Mouse (Mus musculus) intestine, postnatal 0 days (tissue): Measurements from ENCODE around the gene Flrt2. TPM values are rescaled to one million over a fixed set of nuclear protein-coding genes. Genes with fewer than 3 reads are reported as not detected.

ENCODE experiments used
- ATAC-seq: fragments of 200-750 bp; cut with Nextera tagmentation; 2 replicates; pipeline ENCODE4 v1.8.0; 2017; ENCODE audit warnings: mild to moderate bottlenecking, moderate TSS enrichment, moderate library complexity
- H3K27ac ChIP-seq: fragments of 300-500 bp; sonication (generic); 2 replicates; pipeline ENCODE4 v1.5.1; 2014; ENCODE audit warnings: mild to moderate bottlenecking, low read depth, low read length, moderate library complexity
- H3K27me3 ChIP-seq: fragments of 300-500 bp; sonication (generic); replicated peaks from 2 replicates; pipeline ENCODE4 v1.6.1; 2014; ENCODE audit warnings: low read length, mixed read lengths; ENCODE audit not compliant: control insufficient read depth, insufficient read depth
- H3K36me3 ChIP-seq: fragments of 300-500 bp; sonication (generic); 2 replicates; pipeline ENCODE4 v1.6.1; 2014; ENCODE audit warnings: mild to moderate bottlenecking, moderate library complexity; ENCODE audit not compliant: control insufficient read depth, insufficient read depth
- H3K4me1 ChIP-seq: fragments of 300-500 bp; sonication (generic); replicated peaks from 2 replicates; pipeline ENCODE4 v1.6.1; 2014; ENCODE audit warnings: antibody characterized with exemption, low read length, mixed read lengths; ENCODE audit not compliant: control insufficient read depth, insufficient read depth
- H3K4me2 ChIP-seq: fragments of 300-500 bp; sonication (generic); replicated peaks from 2 replicates; pipeline ENCODE4 v1.6.1; 2014; ENCODE audit warnings: low read depth, mild to moderate bottlenecking, moderate library complexity
- H3K4me3 ChIP-seq: fragments of 300-500 bp; sonication (generic); 2 replicates; pipeline ENCODE4 v1.5.1; 2014; ENCODE audit warnings: low read depth, low read length
- H3K9ac ChIP-seq: fragments of 300-500 bp; sonication (generic); 2 replicates; pipeline ENCODE4 v1.6.1; 2014; ENCODE audit warnings: mild to moderate bottlenecking, low read depth, low read length
- H3K9me3 ChIP-seq: fragments of 300-500 bp; sonication (generic); 2 replicates; pipeline ENCODE4 v1.6.1; 2016; ENCODE audit warnings: mixed run types; ENCODE audit not compliant: control insufficient read depth
- CTCF ChIP-seq: sonication (generic); IDR thresholded peaks from 2 replicates; pipeline ENCODE4 v1.5.1; 2016; ENCODE audit warnings: low read depth, mild to moderate bottlenecking, control low read depth, antibody characterized with exemption, moderate library complexity
- WGBS: fragments of 180-500 bp; shearing (Covaris S2); extraction: QIAGEN DNeasy Blood & Tissue Kit; methylation state at CpG from one replicate; pipeline ENCODE4 v1.1.7; 2014; 5-methylcytosine and 5-hydroxymethylcytosine counted together
- polyA plus RNA-seq: library from polyadenylated mRNA; unstranded; fragments of >200 nt; fragmentation: Nextera tagmentation; extraction: Ambion mirVana; gene quantifications from 2 replicates; pipeline ENCODE4 v1.2.1, GENCODE M21; 2015

Flrt2 gene
- polyA plus RNA-seq, 1 experiment from 2014 or later = 2.8 TPM

GRCm38 (mm10) chr12:95675711-95676110, 16.3 kb upstream of the Flrt2 start:
- WGBS = 62% methylated on average over 5 of the region's 5 CpGs
- H3K27ac ChIP-seq = no peak overlapping the region

GRCm38 (mm10) chr12:95690819-95691218, 1.2 kb upstream of the Flrt2 start:
- peak; percentile 79 for TF ChIP-seq CTCF
- H3K9me3 ChIP-seq = no peaks in the 10 kb centered on the region
- no peak overlapping the region for H3K4me2 ChIP-seq
- WGBS = 27% methylated on average over 9 of the region's 9 CpGs
- H3K27ac ChIP-seq = no peak overlapping the region
- H3K9ac ChIP-seq = no peak overlapping the region
- H3K36me3 ChIP-seq = no peaks in the 10 kb centered on the region
- no peak for ATAC-seq
- no peak overlapping the region for H3K4me3 ChIP-seq
- 0 out of 2 replicates have a peak, but pooled peaks cover 5% of the 10 kb centered on the region for H3K4me1 ChIP-seq
- H3K27me3 ChIP-seq = peaks cover 38% of the 10 kb centered on the region

More at GRCm38 (mm10) chr12:95675711-95676110, 16.3 kb upstream of the Flrt2 start:
- no peak overlapping the region for H3K9ac ChIP-seq
- no peak for ATAC-seq
- no peaks in the 10 kb centered on the region for H3K36me3 ChIP-seq
- H3K4me3 ChIP-seq = no peak overlapping the region
- H3K27me3 ChIP-seq = no peaks in the 10 kb centered on the region
- no peak for TF ChIP-seq CTCF
- H3K4me2 ChIP-seq = no peak overlapping the region
- H3K4me1 ChIP-seq = no peaks in the 10 kb centered on the region
- H3K9me3 ChIP-seq = no peaks in the 10 kb centered on the region

GRCm38 (mm10) chr12:95692948-95693650, 1.1 kb downstream of the Flrt2 start:
- ATAC-seq = no peak
- Histone ChIP-seq H3K36me3 (no peaks in the 10 kb centered on the region), H3K4me3 (peak overlapping the region; percentile 71), H3K4me1 (0 out of 2 replicates have a peak, but pooled peaks cover 5% of the 10 kb centered on the region), H3K9ac (no peak overlapping the region), H3K27ac (no peak overlapping the region), H3K27me3 (peaks cover 44% of the 10 kb centered on the region), H3K9me3 (no peaks in the 10 kb centered on the region), H3K4me2 (peak overlapping the region; percentile 94)
- TF ChIP-seq CTCF = no peak
- 17% methylated on average over 13 of the region's 13 CpGs for WGBS

- no peak for ATAC-seq
- 0 out of 2 replicates have a peak, but pooled peaks cover 5% of the 10 kb centered on the region for H3K4me1 ChIP-seq
- 1% methylated on average over 28 of the region's 28 CpGs for WGBS
- H3K4me2 ChIP-seq = peak overlapping the region; percentile 94
- H3K9ac ChIP-seq = no peak overlapping the region
- no peak overlapping the region for H3K27ac ChIP-seq
- TF ChIP-seq CTCF = no peak
- H3K27me3 ChIP-seq = peaks cover 44% of the 10 kb centered on the region
- peak overlapping the region; percentile 71 for H3K4me3 ChIP-seq
- H3K36me3 ChIP-seq = no peaks in the 10 kb centered on the region
- no peaks in the 10 kb centered on the region for H3K9me3 ChIP-seq
These were observed 1.8 kb downstream of the Flrt2 start for GRCm38 (mm10) chr12:95693651-95694471.

- 0 out of 2 replicates have a peak, but pooled peaks cover 5% of the 10 kb centered on the region for H3K4me1 ChIP-seq
These were observed 2.5 kb downstream of the Flrt2 start for GRCm38 (mm10) chr12:95694507-95694906.

More at GRCm38 (mm10) chr12:95694507-95694906, 2.5 kb downstream of the Flrt2 start:
- Histone ChIP-seq H3K9me3 (no peaks in the 10 kb centered on the region), H3K27me3 (peaks cover 44% of the 10 kb centered on the region), H3K4me3 (peak overlapping the region; percentile 71), H3K9ac (peak overlapping the region; percentile 45; the same call in 1 of the 2 replicates), H3K4me2 (peak overlapping the region; percentile 94), H3K36me3 (no peaks in the 10 kb centered on the region), H3K27ac (no peak overlapping the region)
- WGBS = under 1% methylated on average over 8 of the region's 8 CpGs
- no peak for ATAC-seq
- TF ChIP-seq CTCF = no peak
